Mouse (Mus musculus) embryonic fibroblast, embryonic 13.5 days (primary cell): ENCODE measurements around the gene Pef1. TPM values are rescaled to one million over a fixed set of nuclear protein-coding genes. Genes with fewer than 3 reads are reported as not detected.
A peak's percentile ranks its signal among the peaks of the same experiment; 100 is the strongest.

Experiments used
- H3K27ac ChIP-seq: 2 replicates; pipeline ENCODE4 v1.5.1; 2012; ENCODE audit warnings: low read length, control low read depth, inconsistent platforms; ENCODE audit not compliant: insufficient read depth
- H3K4me1 ChIP-seq: 2 replicates; pipeline ENCODE4 v1.6.1; 2011; ENCODE audit warnings: low read length; ENCODE audit not compliant: control insufficient read depth, insufficient read depth
- H3K4me3 ChIP-seq: 2 replicates; pipeline ENCODE4 v1.5.1; 2011; ENCODE audit warnings: mild to moderate bottlenecking, control low read depth, low read length; ENCODE audit not compliant: insufficient read depth
- CTCF ChIP-seq: IDR thresholded peaks from 2 replicates; pipeline ENCODE4 v1.5.1; 2011; ENCODE audit warnings: mild to moderate bottlenecking, control low read depth, low read length, moderate library complexity, borderline replicate concordance; ENCODE audit not compliant: insufficient read depth
- POLR2A ChIP-seq: IDR thresholded peaks from 2 replicates; pipeline ENCODE4 v1.6.1; 2011; ENCODE audit warnings: low read depth, mild to moderate bottlenecking, control low read depth, low read length, moderate library complexity
- polyA plus RNA-seq: library from polyadenylated mRNA; stranded (reverse); fragments of >200 nt; gene quantifications from 2 replicates; pipeline ENCODE4 v1.2.4, GENCODE M21; 2011; ENCODE audit warnings: low read depth; ENCODE audit not compliant: missing spikeins, insufficient read length

Pef1 gene
- polyA plus RNA-seq, 1 experiment: 38.1 TPM

DNA sequence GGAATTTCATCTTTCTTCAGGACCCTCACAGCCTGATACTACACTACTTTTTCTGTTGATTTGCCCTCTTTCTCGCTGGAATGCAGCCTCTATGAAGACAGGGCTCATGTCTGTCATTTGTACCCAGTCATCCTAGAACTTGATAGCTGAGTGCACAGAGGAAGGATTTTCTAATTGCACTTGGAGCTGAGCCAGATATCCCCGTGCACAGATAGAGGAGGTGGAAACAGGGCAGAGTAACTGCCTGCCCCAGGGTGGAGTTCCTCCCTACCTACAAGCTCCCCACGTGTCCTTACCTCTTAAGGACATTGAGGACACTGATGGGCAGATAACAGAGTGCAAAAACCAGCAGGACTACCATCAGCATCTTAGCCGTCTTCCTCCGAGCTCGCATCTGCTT, 31.0 kb downstream of the Pef1 start:
- TF ChIP-seq POLR2A (no peak), CTCF (no peak)
- no peak overlapping the region for H3K27ac ChIP-seq
- H3K4me1 ChIP-seq: no peaks in the 10 kb centered on the region
- H3K4me3 ChIP-seq: no peak overlapping the region

DNA sequence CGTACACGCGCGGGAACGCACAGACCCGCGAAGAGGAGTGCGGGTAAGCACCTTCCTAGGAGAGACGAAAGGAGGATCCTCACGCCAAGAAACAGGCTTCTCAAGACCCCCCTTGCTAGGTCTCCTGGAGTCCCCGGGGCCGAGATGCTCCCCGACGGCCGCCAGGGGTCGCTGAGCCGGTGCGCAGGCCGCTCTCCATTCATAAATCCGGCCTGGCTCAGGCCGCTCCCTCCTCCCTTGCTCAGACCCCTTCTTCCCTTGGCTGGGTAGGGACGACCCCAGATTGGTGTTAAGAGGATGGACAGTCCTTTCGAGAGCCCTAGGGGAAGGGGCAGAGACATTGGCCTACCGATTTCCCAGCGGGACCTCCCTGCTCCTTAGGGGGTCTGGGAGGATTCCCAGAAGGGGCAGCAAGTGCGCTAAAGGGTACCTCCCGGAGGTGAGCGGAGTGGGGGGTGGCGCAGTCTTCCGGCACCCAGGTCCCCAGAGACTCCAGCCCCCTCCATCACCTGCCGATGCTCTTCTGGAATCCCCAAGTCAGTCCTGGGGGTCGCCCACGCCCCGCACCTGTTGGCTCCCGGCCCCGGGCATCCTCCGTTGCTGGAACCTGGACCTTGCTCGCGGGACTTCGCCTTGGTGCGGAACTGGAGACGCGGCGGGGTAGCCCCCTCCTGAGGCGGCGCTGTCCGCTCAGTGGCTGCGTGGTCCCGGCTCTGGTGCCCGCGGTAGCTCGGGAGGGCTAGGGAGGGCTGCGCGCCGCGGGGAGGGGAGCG, 36.3 kb downstream of the Pef1 start:
- peak overlapping the region; percentile 10; the same call in 1 of the 2 replicates for H3K4me3 ChIP-seq
- TF ChIP-seq POLR2A (no peak), CTCF (peak; percentile 56)

DNA sequence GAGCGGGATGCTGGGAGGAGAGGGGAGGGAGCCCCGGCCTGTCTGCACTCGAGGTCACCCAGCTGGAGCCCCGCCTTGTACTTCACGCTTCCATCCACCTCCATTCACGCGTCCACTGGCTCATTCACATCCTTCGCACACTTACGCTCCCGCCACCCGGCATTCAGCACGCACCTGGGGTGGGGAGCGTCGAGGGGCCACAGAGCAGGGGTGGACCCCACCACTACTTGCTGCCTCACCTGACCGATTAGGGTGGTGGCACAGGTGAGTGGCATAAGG, 36.8 kb downstream of the Pef1 start, which contains the start of gene Hcrtr1:
Gene Hcrtr1, minus strand, starts transcription at position 146 of the 279 bp plus-strand sequence.
- Histone ChIP-seq H3K4me1 (no peaks in the 10 kb centered on the region), H3K27ac (no peak within 1 kb of the TSS), H3K4me3 (peak within 1 kb of the TSS; percentile 10; the same call in 1 of the 2 replicates)
- no peak for TF ChIP-seq POLR2A
- no peak for TF ChIP-seq CTCF

More for the DNA sequence above, 36.3 kb downstream of the Pef1 start:
- Histone ChIP-seq H3K4me1 (no peaks in the 10 kb centered on the region), H3K27ac (no peak overlapping the region)

DNA sequence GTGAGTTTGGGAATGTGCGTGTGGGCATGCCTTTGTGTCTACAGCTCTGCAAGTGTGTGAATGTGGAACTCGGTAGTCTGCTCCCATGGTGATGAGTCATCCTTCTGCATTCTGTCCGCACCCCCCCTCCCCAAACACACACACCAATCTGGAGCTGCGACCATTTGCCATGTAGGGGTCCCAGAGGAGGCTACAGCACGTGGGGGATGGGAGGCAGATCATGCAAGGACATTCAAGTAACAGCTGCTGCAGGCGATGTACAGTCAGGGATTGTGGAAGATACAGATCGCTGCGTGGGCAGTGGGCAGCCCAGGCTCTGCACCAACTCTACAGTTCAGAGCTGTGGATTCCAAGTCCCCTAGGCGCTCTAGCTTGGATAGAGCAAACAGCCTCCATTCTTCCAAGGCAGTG, 38.6 kb downstream of the Pef1 start:
- TF ChIP-seq CTCF (no peak), POLR2A (no peak)
- H3K4me1 ChIP-seq: no peaks in the 10 kb centered on the region
- no peak overlapping the region for H3K4me3 ChIP-seq

DNA sequence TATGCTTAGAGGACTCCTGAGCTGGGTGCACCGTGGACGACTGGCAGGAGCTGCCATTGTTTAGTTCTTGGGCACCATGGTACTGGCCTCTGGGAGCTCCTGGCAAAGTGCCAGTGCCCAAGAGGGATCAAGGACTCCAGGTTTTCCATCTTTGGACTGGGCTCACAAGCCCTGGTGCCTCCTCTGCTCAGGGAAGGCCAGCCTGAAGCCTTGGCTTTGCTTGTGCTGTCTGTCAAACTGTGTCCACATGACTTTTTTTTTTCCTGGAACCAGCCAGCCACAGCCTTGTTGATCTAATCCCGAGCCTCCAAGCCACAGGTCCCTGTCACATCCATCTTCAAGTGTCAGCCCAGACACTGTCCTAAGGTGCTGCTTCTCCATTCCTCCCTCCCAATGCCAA, 39.4 kb downstream of the Pef1 start:
- no peaks in the 10 kb centered on the region for H3K4me1 ChIP-seq
- no peak overlapping the region for H3K27ac ChIP-seq
- H3K4me3 ChIP-seq: no peak overlapping the region
- TF ChIP-seq POLR2A: no peak
- no peak for TF ChIP-seq CTCF

More for the DNA sequence above, 38.6 kb downstream of the Pef1 start:
- no peak overlapping the region for H3K27ac ChIP-seq

DNA sequence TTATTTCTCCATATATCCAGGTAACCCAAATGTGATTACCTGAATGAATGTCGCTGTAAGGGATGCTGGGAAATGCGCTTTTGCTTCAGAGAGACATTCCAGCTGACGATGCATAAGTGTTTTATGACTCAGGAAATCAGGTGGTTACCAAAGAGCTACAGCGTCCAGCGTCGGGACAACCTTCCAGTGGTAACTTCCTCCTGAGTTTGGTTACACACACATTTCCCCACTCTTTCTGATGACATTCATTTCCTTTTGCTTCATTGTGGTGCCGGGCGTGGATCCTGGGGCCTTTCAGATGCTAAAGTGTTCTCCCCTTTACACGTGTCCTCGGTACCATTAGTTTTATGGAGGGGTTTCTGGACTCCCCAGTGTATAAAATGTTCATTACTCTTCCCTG, 46.0 kb downstream of the Pef1 start:
- no peak overlapping the region for H3K27ac ChIP-seq
- TF ChIP-seq CTCF (no peak), POLR2A (no peak)
- no peak overlapping the region for H3K4me3 ChIP-seq
- no peaks in the 10 kb centered on the region for H3K4me1 ChIP-seq

DNA sequence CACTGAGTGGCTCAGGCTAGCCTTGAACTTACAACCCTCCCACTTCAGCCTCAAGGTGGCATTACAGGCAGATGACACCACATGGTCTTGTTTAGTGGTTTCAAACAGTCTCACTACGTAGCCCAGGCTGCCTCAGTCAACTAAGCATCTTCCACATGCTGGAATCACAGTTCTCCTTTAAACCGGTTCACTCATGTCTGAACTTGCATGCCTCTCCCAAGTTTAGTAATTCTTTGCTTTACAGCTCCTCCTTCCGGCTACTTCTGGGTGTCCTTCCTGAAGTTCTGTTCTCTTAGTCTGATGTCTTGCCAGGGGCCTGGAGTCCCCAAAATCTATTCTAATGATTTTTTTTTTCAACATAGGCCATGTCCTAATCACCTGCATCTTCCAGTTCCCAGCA, 51.9 kb downstream of the Pef1 start:
- no peak overlapping the region for H3K27ac ChIP-seq
- no peaks in the 10 kb centered on the region for H3K4me1 ChIP-seq
- no peak for TF ChIP-seq CTCF
- TF ChIP-seq POLR2A: no peak
- no peak overlapping the region for H3K4me3 ChIP-seq

DNA sequence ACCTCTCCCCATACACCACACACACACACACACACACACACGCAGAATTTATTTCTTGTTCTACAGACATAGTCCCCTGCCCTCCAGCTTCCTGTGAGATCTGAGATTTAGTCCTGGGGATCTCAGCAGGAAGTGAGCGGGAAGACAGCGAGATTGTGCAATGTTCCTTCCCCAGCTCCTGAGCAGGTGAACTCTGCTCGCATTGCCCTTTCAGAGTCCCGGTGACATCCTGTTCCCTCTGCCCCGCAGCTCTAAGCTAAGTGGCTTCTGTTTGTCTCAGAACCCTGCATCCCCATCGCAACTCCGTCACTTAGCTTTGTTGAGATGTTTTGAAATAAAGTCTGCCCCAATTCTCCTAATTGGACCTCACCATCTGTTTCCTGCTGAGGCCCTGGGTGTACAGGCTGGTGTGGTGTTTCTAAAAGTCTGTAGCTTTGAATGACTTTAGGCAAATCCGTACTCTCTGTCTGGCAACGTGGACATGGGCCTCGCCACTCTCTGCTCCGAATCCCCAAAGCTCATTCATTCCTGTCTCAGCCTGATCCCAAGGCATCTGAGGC, 54.5 kb downstream of the Pef1 start:
- H3K4me1 ChIP-seq: no peaks in the 10 kb centered on the region
- no peak for TF ChIP-seq POLR2A
- no peak for TF ChIP-seq CTCF
- H3K4me3 ChIP-seq: no peak overlapping the region
- H3K27ac ChIP-seq: no peak overlapping the region

DNA sequence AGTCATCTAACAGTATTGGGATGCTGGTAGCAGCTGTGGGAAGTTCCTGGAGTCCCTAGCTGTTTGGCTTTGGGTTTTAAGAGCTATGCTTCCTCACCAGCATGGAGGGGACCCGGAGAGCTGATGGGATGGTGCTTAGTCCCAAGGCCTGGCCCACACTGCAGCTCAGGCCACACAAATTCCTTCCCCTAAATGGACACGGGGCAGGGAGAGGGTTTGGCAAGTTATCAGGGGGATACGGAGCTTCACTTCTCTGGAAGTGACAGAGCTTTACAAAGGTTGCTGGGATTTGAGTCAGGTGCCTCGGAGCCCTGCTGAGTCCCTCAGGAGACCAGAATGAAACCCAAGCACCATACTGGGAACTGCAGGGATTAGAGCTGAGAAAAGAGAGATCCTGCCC, 59.0 kb downstream of the Pef1 start:
- Histone ChIP-seq H3K27ac (no peak overlapping the region), H3K4me1 (peaks cover 4% of the 10 kb centered on the region; the same call in 1 of the 2 replicates), H3K4me3 (no peak overlapping the region)
- TF ChIP-seq CTCF (no peak), POLR2A (no peak)

DNA sequence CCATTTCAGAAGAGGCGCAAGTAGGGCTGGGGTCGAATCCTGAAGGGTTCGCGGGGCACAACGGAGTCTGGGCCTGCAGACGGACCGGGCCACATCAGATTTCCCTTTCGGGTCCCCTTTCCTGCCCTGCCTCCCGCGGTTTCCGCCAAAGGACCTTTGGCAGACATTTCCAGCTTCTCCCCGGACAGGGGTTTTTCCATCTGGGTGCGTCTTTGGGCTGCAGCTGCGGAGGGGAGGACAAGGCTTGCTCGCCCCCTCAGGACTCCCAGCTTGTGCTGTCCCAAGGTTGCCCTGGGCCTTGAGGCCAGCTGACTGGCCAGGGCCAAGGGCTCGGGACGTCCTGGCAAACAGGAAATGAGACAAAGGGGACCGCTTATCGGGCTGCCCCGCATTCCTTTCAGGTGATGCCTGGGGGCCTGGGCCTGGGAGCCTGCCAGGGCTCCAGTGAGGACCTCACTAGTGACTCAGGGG, 61.1 kb downstream of the Pef1 start:
- Histone ChIP-seq H3K27ac (no peak overlapping the region), H3K4me1 (peaks cover 9% of the 10 kb centered on the region), H3K4me3 (no peak overlapping the region)
- TF ChIP-seq CTCF (no peak), POLR2A (no peak)
